Mouse (Mus musculus): Measurements from ENCODE around the gene Wdr20. TPM values are rescaled to one million over a fixed set of nuclear protein-coding genes. Genes with fewer than 3 reads are reported as not detected.
A peak's percentile ranks its signal among the peaks of the same experiment; 100 is the strongest.

Gene Wdr20
- polyA plus RNA-seq, 1 experiment from 2014 or later = 21.8 TPM

- H3K27me3 ChIP-seq (ENCODE audit: control insufficient read depth, insufficient read depth, low read length) = no peaks in the 10 kb centered on the region
- H3K36me3 ChIP-seq (replicated peaks; ENCODE audit: control insufficient read depth, insufficient read depth) = no peaks in the 10 kb centered on the region
- no peaks in the 10 kb centered on the region for H3K9me3 ChIP-seq (ENCODE audit: control insufficient read depth, low read length)
- H3K4me2 ChIP-seq (replicated peaks) = peak overlapping the region; percentile 44
- ATAC-seq (ENCODE audit: low FRiP score) = peak; percentile 83
- peak overlapping the region; percentile 22 for H3K4me3 ChIP-seq (replicated peaks; ENCODE audit: low read length)
- H3K4me1 ChIP-seq (replicated peaks; ENCODE audit: control insufficient read depth, insufficient read depth, low read length) = 0 out of 2 replicates have a peak, but pooled peaks cover 6% of the 10 kb centered on the region
- WGBS = under 1% methylated on average over 27 of the region's 27 CpGs
- peak overlapping the region; percentile 22; the same call in 1 of the 2 replicates for H3K27ac ChIP-seq
- DNase-seq (ENCODE audit: low spot score) = peak; percentile 62
- peak overlapping the region; percentile 26; the same call in 1 of the 2 replicates for H3K9ac ChIP-seq
Observed at GRCm38 (mm10) chr12:110706337-110707231, 31.2 kb upstream of the Wdr20 start.

DNA sequence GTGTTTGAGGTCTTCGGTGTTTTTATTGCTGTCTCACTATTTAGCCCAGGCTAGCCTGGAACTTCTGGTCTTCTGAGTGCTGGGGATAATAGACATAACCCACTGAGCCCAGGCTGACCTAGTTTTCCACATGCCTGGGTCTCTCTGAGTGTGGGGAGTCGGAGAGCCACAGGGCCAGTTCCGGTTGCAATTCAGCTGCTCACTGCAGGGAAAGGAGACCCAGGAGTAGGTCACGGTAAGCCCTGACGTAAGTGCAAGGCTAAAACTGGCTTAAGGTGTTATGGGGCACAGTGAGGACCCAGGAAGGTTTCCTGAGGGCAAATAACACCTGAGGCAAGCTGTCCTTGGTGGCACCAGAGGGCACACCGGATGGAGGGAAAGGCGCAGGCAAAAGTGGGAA lies 30.3 kb upstream of the Wdr20 start:
- H3K9ac ChIP-seq = no peak overlapping the region
- H3K9me3 ChIP-seq (ENCODE audit: control insufficient read depth, low read length) = no peaks in the 10 kb centered on the region
- WGBS = 87% methylated on average over 7 of the region's 7 CpGs
- H3K4me2 ChIP-seq (replicated peaks) = peak overlapping the region; percentile 44
- no peaks in the 10 kb centered on the region for H3K36me3 ChIP-seq (replicated peaks; ENCODE audit: control insufficient read depth, insufficient read depth)
- ATAC-seq (ENCODE audit: low FRiP score) (no peak), DNase-seq (ENCODE audit: low spot score) (no peak)
- no peaks in the 10 kb centered on the region for H3K27me3 ChIP-seq (ENCODE audit: control insufficient read depth, insufficient read depth, low read length)
- H3K27ac ChIP-seq = no peak overlapping the region
- no peak overlapping the region for H3K4me3 ChIP-seq (replicated peaks; ENCODE audit: low read length)
- H3K4me1 ChIP-seq (replicated peaks; ENCODE audit: control insufficient read depth, insufficient read depth, low read length) = 0 out of 2 replicates have a peak, but pooled peaks cover 6% of the 10 kb centered on the region

DNA sequence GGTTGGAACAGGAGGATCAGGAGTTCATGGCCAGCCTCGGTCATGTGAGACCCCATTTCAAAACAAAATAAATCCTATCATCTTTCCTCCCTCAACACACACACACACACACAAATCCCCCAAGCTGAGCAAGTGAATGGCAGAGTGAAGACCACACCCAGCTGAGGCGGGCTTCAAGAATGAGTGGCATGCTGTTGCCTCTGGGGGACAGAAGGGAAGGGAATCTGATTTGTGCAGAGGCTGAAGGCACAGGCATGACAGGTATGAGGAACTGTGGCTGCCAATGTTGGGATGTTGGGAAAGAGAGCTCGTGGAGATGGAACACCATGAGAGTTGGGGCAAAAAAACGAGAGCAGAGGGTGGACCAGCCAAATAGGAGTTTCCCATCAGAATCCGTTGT lies 26.5 kb upstream of the Wdr20 start:
- no peak overlapping the region for H3K4me2 ChIP-seq (replicated peaks)
- no peak for ATAC-seq (ENCODE audit: low FRiP score)

GRCm38 (mm10) chr12:110713784-110714183 lies 24.0 kb upstream of the Wdr20 start:
- no peak overlapping the region for H3K9ac ChIP-seq
- H3K36me3 ChIP-seq (replicated peaks; ENCODE audit: control insufficient read depth, insufficient read depth) = no peaks in the 10 kb centered on the region
- no peak for DNase-seq (ENCODE audit: low spot score)
- no peak for ATAC-seq (ENCODE audit: low FRiP score)
- H3K27ac ChIP-seq = no peak overlapping the region
- no peaks in the 10 kb centered on the region for H3K9me3 ChIP-seq (ENCODE audit: control insufficient read depth, low read length)
- H3K27me3 ChIP-seq (ENCODE audit: control insufficient read depth, insufficient read depth, low read length) = no peaks in the 10 kb centered on the region
- 95% methylated on average over 6 of the region's 6 CpGs for WGBS
- no peak overlapping the region for H3K4me3 ChIP-seq (replicated peaks; ENCODE audit: low read length)
- H3K4me2 ChIP-seq (replicated peaks) = no peak overlapping the region
- no peaks in the 10 kb centered on the region for H3K4me1 ChIP-seq (replicated peaks; ENCODE audit: control insufficient read depth, insufficient read depth, low read length)

More for the DNA sequence above, 26.5 kb upstream of the Wdr20 start:
- no peak overlapping the region for H3K27ac ChIP-seq
- no peak overlapping the region for H3K4me3 ChIP-seq (replicated peaks; ENCODE audit: low read length)
- no peak for DNase-seq (ENCODE audit: low spot score)
- H3K9ac ChIP-seq = no peak overlapping the region
- WGBS = 73% methylated on average over 5 of the region's 5 CpGs
- H3K4me1 ChIP-seq (replicated peaks; ENCODE audit: control insufficient read depth, insufficient read depth, low read length) = 0 out of 2 replicates have a peak, but pooled peaks cover under 1% of the 10 kb centered on the region
- no peaks in the 10 kb centered on the region for H3K36me3 ChIP-seq (replicated peaks; ENCODE audit: control insufficient read depth, insufficient read depth)
- no peaks in the 10 kb centered on the region for H3K9me3 ChIP-seq (ENCODE audit: control insufficient read depth, low read length)
- no peaks in the 10 kb centered on the region for H3K27me3 ChIP-seq (ENCODE audit: control insufficient read depth, insufficient read depth, low read length)

GRCm38 (mm10) chr12:110714215-110714614 lies 23.5 kb upstream of the Wdr20 start:
- 92% methylated on average over 6 of the region's 6 CpGs for WGBS
- Histone ChIP-seq H3K36me3 (replicated peaks; ENCODE audit: control insufficient read depth, insufficient read depth) (no peaks in the 10 kb centered on the region), H3K9ac (no peak overlapping the region), H3K27me3 (ENCODE audit: control insufficient read depth, insufficient read depth, low read length) (no peaks in the 10 kb centered on the region), H3K4me1 (replicated peaks; ENCODE audit: control insufficient read depth, insufficient read depth, low read length) (no peaks in the 10 kb centered on the region), H3K4me2 (replicated peaks) (no peak overlapping the region), H3K4me3 (replicated peaks; ENCODE audit: low read length) (no peak overlapping the region), H3K27ac (no peak overlapping the region), H3K9me3 (ENCODE audit: control insufficient read depth, low read length) (no peaks in the 10 kb centered on the region)
- ATAC-seq (ENCODE audit: low FRiP score) (no peak), DNase-seq (ENCODE audit: low spot score) (no peak)

GRCm38 (mm10) chr12:110716004-110716403 lies 21.7 kb upstream of the Wdr20 start:
- no peaks in the 10 kb centered on the region for H3K4me1 ChIP-seq (replicated peaks; ENCODE audit: control insufficient read depth, insufficient read depth, low read length)
- peaks cover 3% of the 10 kb centered on the region; the same call in 1 of the 2 replicates for H3K27me3 ChIP-seq (ENCODE audit: control insufficient read depth, insufficient read depth, low read length)
- H3K4me2 ChIP-seq (replicated peaks) = no peak overlapping the region
- WGBS = 33% methylated on average over 5 of the region's 5 CpGs
- no peak overlapping the region for H3K9ac ChIP-seq
- DNase-seq (ENCODE audit: low spot score) (no peak), ATAC-seq (ENCODE audit: low FRiP score) (no peak)
- no peak overlapping the region for H3K27ac ChIP-seq
- no peaks in the 10 kb centered on the region for H3K9me3 ChIP-seq (ENCODE audit: control insufficient read depth, low read length)
- H3K4me3 ChIP-seq (replicated peaks; ENCODE audit: low read length) = no peak overlapping the region
- H3K36me3 ChIP-seq (replicated peaks; ENCODE audit: control insufficient read depth, insufficient read depth) = no peaks in the 10 kb centered on the region

GRCm38 (mm10) chr12:110725051-110725450 lies 12.7 kb upstream of the Wdr20 start:
- Histone ChIP-seq H3K4me3 (replicated peaks; ENCODE audit: low read length) (no peak overlapping the region), H3K4me1 (replicated peaks; ENCODE audit: control insufficient read depth, insufficient read depth, low read length) (no peaks in the 10 kb centered on the region), H3K36me3 (replicated peaks; ENCODE audit: control insufficient read depth, insufficient read depth) (no peaks in the 10 kb centered on the region), H3K9ac (no peak overlapping the region), H3K27me3 (ENCODE audit: control insufficient read depth, insufficient read depth, low read length) (peaks cover 3% of the 10 kb centered on the region; the same call in 1 of the 2 replicates), H3K27ac (no peak overlapping the region), H3K9me3 (ENCODE audit: control insufficient read depth, low read length) (no peaks in the 10 kb centered on the region), H3K4me2 (replicated peaks) (no peak overlapping the region)
- ATAC-seq (ENCODE audit: low FRiP score) (no peak), DNase-seq (ENCODE audit: low spot score) (no peak)
- WGBS = 90% methylated on average over 5 of the region's 5 CpGs

DNA sequence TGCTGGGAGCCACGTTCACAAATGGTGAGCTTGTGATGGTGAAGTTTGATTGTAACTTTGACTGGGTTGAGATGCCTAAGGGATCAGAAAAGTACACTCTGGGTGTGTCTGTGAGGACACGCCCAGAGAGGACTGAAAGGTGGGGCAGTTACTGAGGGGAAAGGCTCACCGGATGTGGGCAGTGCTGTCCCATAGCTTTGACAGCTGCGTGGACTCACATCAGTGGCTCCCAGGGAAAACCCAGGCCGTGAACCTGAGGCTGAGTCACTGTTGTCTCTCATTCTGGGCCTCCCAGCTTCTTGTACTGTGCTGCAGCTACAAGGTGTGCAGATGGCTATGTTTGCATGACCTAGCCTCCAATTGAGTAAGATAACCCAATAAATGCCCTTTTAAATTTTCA lies 12.3 kb upstream of the Wdr20 start:
- no peak overlapping the region for H3K4me3 ChIP-seq (replicated peaks; ENCODE audit: low read length)
- no peak for DNase-seq (ENCODE audit: low spot score)
- no peak for ATAC-seq (ENCODE audit: low FRiP score)
- no peaks in the 10 kb centered on the region for H3K9me3 ChIP-seq (ENCODE audit: control insufficient read depth, low read length)
- H3K4me2 ChIP-seq (replicated peaks) = no peak overlapping the region
- H3K27ac ChIP-seq = no peak overlapping the region
- H3K27me3 ChIP-seq (ENCODE audit: control insufficient read depth, insufficient read depth, low read length) = peaks cover under 1% of the 10 kb centered on the region; the same call in 1 of the 2 replicates
- H3K4me1 ChIP-seq (replicated peaks; ENCODE audit: control insufficient read depth, insufficient read depth, low read length) = no peaks in the 10 kb centered on the region
- no peaks in the 10 kb centered on the region for H3K36me3 ChIP-seq (replicated peaks; ENCODE audit: control insufficient read depth, insufficient read depth)
- 80% methylated on average over 5 of the region's 5 CpGs for WGBS
- no peak overlapping the region for H3K9ac ChIP-seq

GRCm38 (mm10) chr12:110726428-110726827 lies 11.3 kb upstream of the Wdr20 start:
- Histone ChIP-seq H3K9ac (no peak overlapping the region), H3K4me3 (replicated peaks; ENCODE audit: low read length) (no peak overlapping the region), H3K27ac (no peak overlapping the region), H3K4me2 (replicated peaks) (no peak overlapping the region), H3K4me1 (replicated peaks; ENCODE audit: control insufficient read depth, insufficient read depth, low read length) (no peaks in the 10 kb centered on the region), H3K36me3 (replicated peaks; ENCODE audit: control insufficient read depth, insufficient read depth) (no peaks in the 10 kb centered on the region), H3K9me3 (ENCODE audit: control insufficient read depth, low read length) (no peaks in the 10 kb centered on the region), H3K27me3 (ENCODE audit: control insufficient read depth, insufficient read depth, low read length) (no peaks in the 10 kb centered on the region)
- WGBS = 59% methylated on average over 1 of the region's 1 CpGs
- DNase-seq (ENCODE audit: low spot score) (no peak), ATAC-seq (ENCODE audit: low FRiP score) (no peak)

All from hindbrain, embryonic 14.5 days (tissue).